Mouse (Mus musculus) bone marrow, adult 2 months (tissue): ENCODE measurements around the gene Dcn.

Experiments used
- CTCF ChIP-seq: fragments of 200-500 bp; IDR thresholded peaks from 2 replicates; pipeline ENCODE4 v1.5.1; 2011; ENCODE audit warnings: low read length, control low read depth; ENCODE audit not compliant: control insufficient read depth, insufficient read depth
- POLR2A ChIP-seq: fragments of 200-500 bp; IDR thresholded peaks from 2 replicates; pipeline ENCODE4 v1.6.1; 2011; ENCODE audit warnings: low read depth, mild to moderate bottlenecking, control low read depth, low read length, borderline replicate concordance; ENCODE audit not compliant: control insufficient read depth

DNA sequence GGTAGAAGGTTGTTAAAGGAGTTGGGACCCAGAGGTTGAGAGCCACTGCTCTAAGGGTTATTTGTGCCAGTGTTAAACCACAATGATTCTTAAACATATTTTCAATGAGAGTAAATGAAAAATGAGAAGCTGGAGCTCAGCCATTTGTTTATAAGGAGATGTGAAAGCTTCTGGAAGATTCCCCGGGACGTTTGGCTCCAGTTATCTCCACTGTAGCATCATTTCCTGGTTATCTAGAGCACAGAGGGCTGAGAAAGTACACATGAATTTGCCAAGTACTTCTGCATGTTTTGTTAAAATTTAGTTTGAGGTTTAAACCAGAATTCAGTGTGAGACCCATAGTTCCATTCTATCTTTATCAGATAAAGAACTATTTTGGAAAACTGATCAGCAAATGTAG lies 5.7 kb downstream of the Dcn start:
- TF ChIP-seq CTCF: no peak
- TF ChIP-seq POLR2A: no peak
